Mouse (Mus musculus) retina, embryonic 14.5 days (tissue): ENCODE measurements around the gene Nkx2-3.

Source experiments
- DNase-seq: peaks from one replicate; pipeline ENCODE4 v3.0.0-alpha.2; 2015; ENCODE audit warnings: low spot score

The Nkx2-3 gene

GRCm38 (mm10) chr19:43619916-43620479 is 7.9 kb downstream of the Nkx2-3 start:
- DNase-seq: no peak

GRCm38 (mm10) chr19:43623913-43624312 is 11.8 kb downstream of the Nkx2-3 start:
- DNase-seq: peak; percentile 65

- DNase-seq: peak; percentile 66
Observed at GRCm38 (mm10) chr19:43626160-43626559, 14.0 kb downstream of the Nkx2-3 start.

GRCm38 (mm10) chr19:43627345-43627744 is 15.2 kb downstream of the Nkx2-3 start:
- DNase-seq: no peak

- no peak for DNase-seq
Observed at GRCm38 (mm10) chr19:43629088-43629487, 17.0 kb downstream of the Nkx2-3 start.

- DNase-seq: peak; percentile 94
Observed at GRCm38 (mm10) chr19:43630466-43631251, 18.5 kb downstream of the Nkx2-3 start.

GRCm38 (mm10) chr19:43641833-43642232 is 29.7 kb downstream of the Nkx2-3 start:
- no peak for DNase-seq

- DNase-seq: no peak
Observed at GRCm38 (mm10) chr19:43642843-43643242, 30.7 kb downstream of the Nkx2-3 start.

- DNase-seq: no peak
Observed at GRCm38 (mm10) chr19:43645508-43645907, 33.4 kb downstream of the Nkx2-3 start.

- peak; percentile 55 for DNase-seq
Observed at GRCm38 (mm10) chr19:43646852-43647251, 34.7 kb downstream of the Nkx2-3 start.

GRCm38 (mm10) chr19:43647261-43647660 is 35.1 kb downstream of the Nkx2-3 start:
- no peak for DNase-seq

- DNase-seq: no peak
Observed at GRCm38 (mm10) chr19:43648343-43648742, 36.2 kb downstream of the Nkx2-3 start.

- DNase-seq: no peak
Observed at GRCm38 (mm10) chr19:43651241-43651785, 39.2 kb downstream of the Nkx2-3 start.

- peak; percentile 79 for DNase-seq
Observed at GRCm38 (mm10) chr19:43655735-43656492, 43.8 kb downstream of the Nkx2-3 start.

- no peak for DNase-seq
Observed at GRCm38 (mm10) chr19:43659632-43660031, 47.5 kb downstream of the Nkx2-3 start.

- no peak for DNase-seq
Observed at GRCm38 (mm10) chr19:43660774-43661173, 48.6 kb downstream of the Nkx2-3 start.

- peak; percentile 49 for DNase-seq
Observed at GRCm38 (mm10) chr19:43662176-43662967, 50.2 kb downstream of the Nkx2-3 start.

- no peak for DNase-seq
Observed at GRCm38 (mm10) chr19:43663471-43663870, 51.3 kb downstream of the Nkx2-3 start.
